Mouse (Mus musculus) mesoderm, embryonic 11.5 days (tissue): Measurements from ENCODE around the gene Gbgt1.
"Not testable (repeated sequence)": the region's sequence is repeated elsewhere in the genome, so short reads cannot be mapped to it uniquely, and the experiment has no call there.

ENCODE experiments used
- DNase-seq: peaks from one replicate; pipeline ENCODE4 v3.0.0-alpha.2; 2012; ENCODE audit warnings: low read depth, low spot score

Gene Gbgt1

GRCm38 (mm10) chr2:28496671-28497070 is at the start of gene Gbgt1:
TSS of gene Gbgt1 (plus strand) at chr2:28496891.
- DNase-seq: no peak

GRCm38 (mm10) chr2:28447315-28447670 is 49.4 kb upstream of the Gbgt1 start:
- DNase-seq: no peak

DNA sequence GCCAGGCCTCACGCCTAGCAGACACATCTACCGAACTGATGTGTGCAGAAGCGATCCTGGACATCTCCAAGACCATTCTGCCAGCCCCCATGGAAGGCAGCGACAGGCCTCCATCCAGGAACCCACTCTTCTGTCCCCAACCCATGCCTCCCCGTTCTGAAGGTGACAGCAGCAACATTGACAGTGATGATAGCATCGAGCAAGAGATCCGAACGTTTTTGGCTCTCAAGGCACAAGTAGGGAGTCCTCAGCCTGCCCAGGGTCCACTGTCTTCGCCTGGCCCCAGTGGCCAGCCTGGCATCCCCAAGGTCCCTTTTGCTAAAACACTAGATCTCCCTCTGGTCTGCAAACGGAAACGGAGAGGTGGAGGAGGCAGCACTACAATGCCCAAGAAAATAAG is 45.0 kb upstream of the Gbgt1 start:
- DNase-seq: no peak

- DNase-seq: no peak
Measured at GRCm38 (mm10) chr2:28453539-28453938, 43.2 kb upstream of the Gbgt1 start.

DNA sequence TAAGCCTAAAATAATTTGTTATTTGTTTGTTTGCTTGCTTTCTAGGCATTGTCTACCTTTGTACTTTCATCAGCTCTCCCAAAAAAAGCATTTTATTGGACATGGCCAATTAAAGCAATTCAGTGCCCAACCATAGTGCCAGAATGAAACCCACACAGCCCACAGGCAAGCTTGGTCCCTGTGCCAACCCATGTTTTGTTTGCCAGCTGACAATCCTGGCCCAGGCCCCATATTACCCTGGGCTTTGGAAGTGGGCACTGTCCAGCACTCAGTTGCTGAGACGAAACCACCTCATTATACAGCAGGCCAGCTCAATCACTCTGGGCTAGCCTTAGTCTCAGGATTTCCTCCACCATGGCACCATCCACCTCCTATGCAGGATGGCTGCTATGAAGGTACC is 40.1 kb upstream of the Gbgt1 start:
- DNase-seq: no peak

DNA sequence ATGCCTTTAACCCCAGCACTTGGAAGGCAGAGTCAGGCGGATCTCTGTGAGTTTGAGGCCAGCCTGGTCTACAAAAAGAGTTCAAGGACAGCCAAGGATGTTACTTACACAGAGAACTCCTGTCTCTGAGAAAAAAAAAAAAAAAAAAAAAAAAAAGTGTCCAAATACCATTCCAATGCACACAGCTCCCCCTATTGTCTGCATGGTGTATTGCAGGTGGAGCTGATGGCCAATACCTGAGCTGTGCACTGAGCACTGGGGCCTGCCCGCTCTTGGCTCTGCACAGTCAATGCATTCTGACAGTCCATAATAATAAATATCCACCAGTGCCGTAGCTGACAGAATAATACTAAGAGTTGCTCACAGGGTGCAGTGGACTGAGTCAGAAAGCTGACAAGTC is 32.8 kb upstream of the Gbgt1 start:
- peak; percentile 72 for DNase-seq

DNA sequence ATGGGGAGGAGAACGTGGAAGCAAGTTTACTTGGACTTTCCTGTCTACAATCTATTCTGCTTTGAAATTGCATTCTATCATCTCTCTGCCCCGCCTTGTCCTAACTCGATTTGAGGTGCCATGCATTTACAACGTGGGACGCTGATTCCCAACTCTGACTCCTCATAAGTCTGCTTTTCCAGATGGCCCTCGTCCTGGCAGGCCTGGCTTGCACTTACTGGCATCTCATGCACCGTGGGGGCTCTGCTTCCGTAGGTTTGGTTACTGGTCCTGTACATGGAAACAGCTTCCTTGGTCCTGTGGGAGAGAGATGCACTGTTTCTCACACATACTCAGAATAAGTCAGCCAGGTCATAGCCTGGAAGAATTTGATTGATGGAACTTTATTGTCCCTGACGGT is 31.8 kb upstream of the Gbgt1 start:
- DNase-seq: no peak

DNA sequence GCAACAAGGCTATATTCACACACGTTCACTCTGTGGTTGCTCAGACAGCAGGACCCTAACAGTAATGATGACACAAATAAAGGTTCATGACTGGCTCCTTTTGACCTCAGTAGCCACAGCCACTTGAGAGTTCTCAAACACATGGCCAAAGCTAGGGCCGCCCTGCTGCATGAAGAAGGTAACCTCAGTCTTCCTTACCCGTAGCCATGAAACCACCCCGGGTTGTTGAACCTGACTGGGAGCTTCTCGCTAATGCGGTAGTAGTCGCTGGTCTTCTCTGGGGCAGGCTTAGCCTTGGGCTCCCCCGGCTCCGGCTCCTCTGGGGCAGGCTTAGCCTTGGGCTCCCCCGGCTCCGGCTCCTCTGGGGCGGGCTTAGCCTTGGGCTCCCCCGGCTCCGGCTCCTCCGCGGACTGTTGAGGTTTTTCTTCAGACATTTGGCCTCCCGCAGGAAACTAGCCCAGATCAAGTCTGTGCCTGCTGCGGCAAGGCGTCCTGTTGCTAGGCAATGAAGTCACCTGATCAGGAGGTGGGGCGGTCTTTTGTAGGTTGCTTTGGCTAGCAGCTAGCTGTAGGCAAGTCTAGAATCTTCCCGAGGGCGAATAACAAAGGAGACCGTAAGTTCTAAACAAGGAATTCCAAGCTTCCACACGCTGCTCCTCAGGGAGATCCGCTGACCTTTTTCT is 30.7 kb upstream of the Gbgt1 start, which contains the start of gene 1700007K13Rik:
1700007K13Rik (minus strand) TSS at position 497 of the 683 bp plus-strand sequence.
- peak; percentile 75 for DNase-seq

GRCm38 (mm10) chr2:28467860-28468485 is 28.7 kb upstream of the Gbgt1 start, which contains the start of gene Mrps2:
TSS of gene Mrps2 (plus strand) at chr2:28468066.
- peak; percentile 92 for DNase-seq

GRCm38 (mm10) chr2:28468486-28469225 is 28.0 kb upstream of the Gbgt1 start:
- no peak for DNase-seq

GRCm38 (mm10) chr2:28469461-28469860 is 27.2 kb upstream of the Gbgt1 start:
- DNase-seq: no peak

- no peak for DNase-seq
Measured at GRCm38 (mm10) chr2:28470591-28470990, 26.1 kb upstream of the Gbgt1 start.

- not testable (repeated sequence) for DNase-seq
Measured at GRCm38 (mm10) chr2:28472011-28472410, 24.7 kb upstream of the Gbgt1 start.

GRCm38 (mm10) chr2:28477993-28478392 is 18.7 kb upstream of the Gbgt1 start:
- DNase-seq: not testable (repeated sequence)

DNA sequence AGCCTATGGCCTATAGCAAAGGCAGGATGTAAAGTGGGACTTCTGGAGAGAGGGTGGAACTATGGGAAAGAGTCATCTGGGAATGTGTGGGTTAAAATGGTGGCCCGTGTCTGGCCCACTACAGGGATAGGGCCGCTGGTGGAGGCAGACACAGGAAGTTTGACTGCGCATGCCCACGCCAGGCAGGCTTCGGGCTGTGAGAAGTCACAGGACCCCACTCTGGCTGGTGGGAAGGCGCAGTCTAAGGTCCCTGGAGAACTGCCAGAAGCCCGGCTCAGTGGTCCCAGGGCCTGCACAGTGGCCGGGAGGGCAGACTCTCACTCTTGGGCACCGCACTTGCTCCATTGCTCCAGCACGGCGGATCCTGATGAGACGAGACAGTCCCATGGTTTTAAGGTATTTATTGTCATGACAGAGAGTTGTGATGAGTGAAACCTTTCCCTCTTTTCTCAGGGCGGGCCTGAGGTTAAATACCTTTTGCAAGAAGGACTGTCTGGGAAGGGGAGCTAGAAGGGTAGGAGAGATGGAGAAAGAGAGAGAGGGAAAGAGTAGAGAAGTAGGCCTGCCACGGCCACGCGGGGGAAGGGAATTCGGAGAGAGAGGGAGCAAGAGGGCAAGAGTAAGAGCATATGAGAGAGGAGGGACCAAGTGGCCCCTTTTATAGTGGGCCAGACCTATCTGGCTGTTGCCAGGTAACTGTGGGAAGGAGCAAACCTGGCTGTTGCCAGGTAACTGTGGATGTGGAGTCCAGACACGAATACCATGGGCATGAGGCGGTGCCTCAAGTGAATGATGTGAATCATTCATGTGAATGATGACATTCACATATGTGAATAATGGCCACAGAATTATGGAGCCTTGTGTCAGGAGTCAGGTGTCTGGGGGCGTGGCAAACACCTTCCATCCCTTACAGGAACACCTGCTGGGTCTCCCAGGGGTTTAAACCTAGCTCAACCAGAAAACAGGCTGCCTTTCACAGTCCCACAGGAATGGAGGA is 17.2 kb upstream of the Gbgt1 start:
- no peak for DNase-seq

DNA sequence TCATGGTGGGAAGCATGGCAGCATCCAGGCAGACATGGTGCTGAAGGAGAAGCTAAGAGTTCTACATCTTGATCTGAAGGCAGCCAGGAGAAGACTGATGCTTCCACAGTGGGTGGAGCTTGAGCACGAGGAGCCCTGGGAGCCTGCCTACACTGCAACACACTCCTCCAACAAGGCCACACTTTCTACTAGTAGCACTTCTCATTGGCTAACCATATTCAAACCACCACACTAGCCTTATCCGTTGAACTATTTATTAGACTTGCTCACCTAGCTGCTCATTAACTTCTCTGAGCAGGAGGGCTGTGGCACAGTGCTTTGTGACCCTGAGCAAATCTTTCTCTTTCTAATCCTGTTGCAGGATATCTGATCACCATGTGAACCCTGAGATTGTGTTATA is 12.8 kb upstream of the Gbgt1 start:
- DNase-seq: no peak

DNA sequence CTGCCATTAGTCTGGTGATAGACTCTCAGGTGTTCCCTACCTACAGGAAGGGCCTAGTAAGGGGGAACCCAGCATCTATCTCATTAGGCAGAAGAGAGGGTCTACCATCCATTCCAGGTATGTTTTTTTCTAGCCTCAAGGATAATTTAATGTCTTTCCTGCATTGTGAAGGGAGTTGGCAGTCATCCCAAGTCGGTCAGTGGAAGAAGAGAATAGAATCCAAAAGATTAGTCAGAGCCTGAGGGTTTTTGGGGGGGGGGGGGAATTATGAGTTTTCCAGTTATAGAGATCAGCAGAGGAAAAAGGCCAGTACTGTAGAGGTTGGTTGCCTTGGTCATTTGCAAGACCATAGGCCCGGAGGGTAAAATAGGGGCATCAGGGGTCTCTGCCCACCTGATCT is 2.2 kb upstream of the Gbgt1 start:
- DNase-seq: no peak

- DNase-seq: no peak
Measured at GRCm38 (mm10) chr2:28495207-28495756, 1.4 kb upstream of the Gbgt1 start.

- no peak for DNase-seq
Measured at GRCm38 (mm10) chr2:28495801-28496595, 693 bp upstream of the Gbgt1 start.

DNA sequence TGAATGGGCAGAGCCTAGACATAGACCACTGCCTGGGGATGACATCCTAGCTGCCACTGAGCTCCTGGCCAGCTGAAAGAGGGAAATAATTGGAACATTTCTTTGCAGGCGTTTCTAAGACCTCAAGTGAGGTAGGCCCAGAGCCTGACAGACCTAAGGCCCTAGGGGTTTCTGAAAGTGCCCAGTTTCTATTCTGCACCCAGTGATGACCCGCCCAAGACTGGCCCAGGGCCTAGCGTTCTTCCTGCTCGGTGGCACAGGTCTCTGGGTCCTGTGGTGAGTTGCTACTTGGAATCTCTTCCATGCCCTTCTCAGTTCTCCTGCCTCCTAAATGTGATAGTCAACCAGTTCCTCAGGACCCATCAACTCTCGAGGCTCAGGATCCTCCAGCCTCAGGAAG is 870 bp downstream of the Gbgt1 start:
- DNase-seq: no peak
